Mouse (Mus musculus) spleen, postnatal 10 days (tissue): ENCODE results near the gene Lacc1.
A peak's percentile ranks its signal among the peaks of the same experiment; 100 is the strongest.
"Not testable (repeated sequence)": the region's sequence is repeated elsewhere in the genome, so short reads cannot be mapped to it uniquely, and the experiment has no call there.

Source experiments
- DNase-seq, 2 experiments: peaks; one replicate each; pipeline ENCODE4 v3.0.0; 2021 to 2022; ENCODE audit warnings: low spot score in 2 of 2

Gene Lacc1

DNA sequence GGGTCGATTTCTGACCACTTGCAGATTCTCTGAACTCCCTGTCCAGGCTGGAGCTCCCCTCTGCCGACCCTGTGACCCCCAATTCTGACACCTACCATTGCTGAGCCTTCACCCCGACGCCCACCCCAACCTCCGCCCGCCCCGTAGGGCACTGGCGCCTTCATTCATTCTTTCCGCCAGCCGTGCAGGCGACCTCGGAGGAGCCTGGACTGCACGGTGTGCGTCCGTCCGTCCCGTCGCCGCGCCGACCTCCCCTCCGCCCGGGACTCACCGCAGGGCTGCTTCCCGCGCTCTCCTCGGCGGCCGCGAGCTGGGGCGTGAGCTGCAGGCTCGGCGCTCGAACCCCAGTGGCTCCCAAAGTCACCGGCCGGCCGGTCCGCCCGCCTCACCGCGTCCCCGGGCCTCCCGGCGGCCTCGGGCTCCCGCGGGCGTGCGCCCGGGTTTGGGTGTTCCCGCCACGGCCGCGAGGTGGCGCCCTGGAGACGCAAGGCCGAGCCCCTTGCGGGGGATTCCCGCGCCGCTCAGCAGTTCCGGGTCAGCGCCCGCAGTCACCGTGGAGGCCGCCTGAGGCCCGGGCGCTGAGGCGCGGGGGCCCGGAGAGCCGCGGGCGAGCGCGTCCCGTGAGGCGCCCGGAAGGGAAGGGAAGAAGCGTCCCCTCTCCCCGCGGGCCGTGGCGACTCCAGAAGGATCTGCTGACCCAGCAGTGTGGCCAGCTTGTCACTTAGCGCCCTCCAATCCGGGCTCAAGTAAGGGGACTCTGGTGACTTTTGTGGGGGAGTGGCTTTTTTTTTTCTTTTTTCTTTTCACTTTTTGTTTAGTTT, at the start of gene Lacc1, which contains the start of gene Ccdc122:
Gene Lacc1, minus strand, starts transcription at position 679 of the 821 bp plus-strand sequence.
Gene Ccdc122, plus strand, starts transcription at position 547 of the 821 bp plus-strand sequence.
- DNase-seq = peak; percentile 78 to 87

DNA sequence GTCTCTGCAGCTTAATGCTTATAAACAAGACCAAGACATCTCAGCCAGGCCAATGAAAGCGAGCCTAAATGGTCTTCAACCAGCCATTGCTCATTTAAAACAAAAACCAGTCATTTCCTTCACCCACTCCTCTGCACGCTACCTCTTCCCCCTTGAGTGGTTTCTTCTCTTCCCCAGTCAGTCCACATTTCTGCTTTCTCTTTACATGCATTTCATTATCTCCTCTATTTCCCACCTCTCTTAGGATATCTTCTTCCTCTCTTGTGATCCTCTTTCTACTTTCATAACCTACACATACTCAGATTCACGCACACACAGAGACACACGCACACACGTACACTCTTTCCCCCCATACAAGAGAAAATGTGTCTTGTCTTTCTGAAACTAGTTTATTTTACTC, 44.5 kb upstream of the Lacc1 start:
- no peak for DNase-seq

DNA sequence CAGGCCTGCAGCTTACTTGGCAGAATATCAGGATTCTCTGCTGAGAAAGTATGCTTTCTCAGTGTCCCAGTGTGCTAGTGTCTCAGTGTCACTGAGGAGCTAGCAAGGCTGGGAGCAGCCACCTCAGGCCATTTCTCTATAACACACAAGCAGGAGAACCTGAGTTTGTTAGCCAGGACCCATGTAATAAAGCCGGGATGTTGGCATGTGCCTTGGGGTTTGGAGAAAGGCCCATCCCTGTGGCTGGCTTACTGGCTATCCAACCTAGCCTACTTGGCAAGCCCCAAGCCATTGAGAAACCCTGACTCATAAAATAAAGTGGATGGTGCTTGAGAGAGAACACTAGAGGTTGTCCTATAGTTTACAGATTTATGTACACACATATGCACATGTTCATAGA, 32.7 kb upstream of the Lacc1 start:
- no peak for DNase-seq

DNA sequence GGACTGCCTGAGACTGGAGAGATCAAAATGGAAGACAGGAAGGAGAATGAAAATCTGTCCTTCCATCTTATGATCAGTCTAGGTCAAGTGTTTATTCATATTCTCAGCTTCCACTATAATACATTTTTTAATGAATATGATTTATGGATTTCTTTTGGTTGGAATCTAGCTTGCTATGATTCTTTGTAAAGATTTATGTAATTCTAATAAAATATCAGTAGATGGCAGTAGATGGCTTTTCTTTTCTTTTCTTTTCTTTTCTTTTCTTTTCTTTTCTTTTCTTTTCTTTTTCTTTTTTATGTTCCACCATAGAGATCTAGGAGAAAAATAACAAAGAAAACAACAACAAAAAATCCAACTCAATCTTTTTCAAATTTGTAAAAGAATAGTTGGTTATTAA, 16.6 kb upstream of the Lacc1 start:
- no peak for DNase-seq

DNA sequence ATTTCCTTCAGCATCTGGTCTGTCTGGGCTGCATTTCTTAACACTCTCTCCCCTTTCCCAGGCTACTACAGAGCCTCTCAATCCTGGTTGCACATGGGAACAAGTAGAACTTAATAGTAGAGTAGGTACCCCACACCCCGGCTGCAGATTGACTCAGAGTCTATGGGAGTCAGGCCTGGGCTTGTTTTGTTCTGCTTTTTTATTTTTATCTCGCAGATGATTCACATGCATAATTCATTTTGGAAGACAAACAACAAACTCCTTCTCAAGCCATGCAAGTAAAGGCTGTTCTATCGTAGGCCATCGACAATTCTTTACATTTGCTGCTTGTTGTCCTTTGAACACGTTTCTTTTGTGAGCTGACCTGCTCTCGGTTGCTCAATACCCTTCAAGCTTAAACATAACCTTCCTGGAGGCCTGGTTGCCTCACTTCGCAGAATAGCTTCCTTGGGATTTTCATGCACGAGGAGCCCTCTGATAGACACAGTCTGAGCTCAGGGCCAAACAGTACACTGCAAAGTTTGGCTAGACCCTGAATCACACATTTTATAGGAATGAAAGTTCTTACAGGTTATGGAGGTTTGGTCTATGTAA, 1.2 kb upstream of the Lacc1 start:
- DNase-seq = no peak

DNA sequence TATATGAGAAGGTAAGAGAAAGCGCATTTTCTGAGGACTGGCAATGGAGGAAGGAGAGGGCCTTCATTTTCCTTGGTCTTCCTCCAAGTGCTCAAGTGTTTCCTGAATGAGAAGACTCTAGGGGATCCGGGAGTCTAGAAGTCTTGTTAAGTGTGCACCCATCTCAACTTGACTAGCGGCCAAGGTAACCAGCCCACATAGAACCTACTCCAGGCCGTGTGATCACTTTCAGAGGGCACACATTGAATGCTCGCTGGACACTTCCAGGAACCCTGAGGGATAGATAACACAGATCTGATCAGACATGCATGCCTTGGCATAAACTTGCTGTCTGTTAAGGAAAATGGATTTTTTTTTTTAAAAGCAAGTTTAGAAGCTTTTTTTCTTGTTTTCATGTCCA, 626 bp upstream of the Lacc1 start:
- DNase-seq = no peak

DNA sequence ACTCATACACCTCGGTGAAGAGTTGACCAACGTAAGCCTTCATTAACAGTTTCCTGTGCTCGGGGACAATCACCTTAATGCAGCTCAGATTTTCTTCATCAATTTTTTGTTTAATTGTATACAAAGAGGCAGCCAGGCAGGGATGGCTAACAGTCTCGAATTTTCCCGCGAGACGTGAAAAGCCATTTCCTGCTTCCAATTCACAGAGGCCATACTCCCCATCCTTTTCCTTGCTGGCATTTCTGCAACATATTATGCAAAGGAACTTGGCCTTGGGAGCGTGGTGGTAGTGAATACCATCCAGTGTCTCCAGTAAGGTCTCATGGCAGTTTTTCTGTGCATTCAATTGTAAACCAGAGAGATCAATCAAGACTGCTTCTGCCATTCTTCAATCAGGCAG, 1.7 kb downstream of the Lacc1 start:
- no peak for DNase-seq

DNA sequence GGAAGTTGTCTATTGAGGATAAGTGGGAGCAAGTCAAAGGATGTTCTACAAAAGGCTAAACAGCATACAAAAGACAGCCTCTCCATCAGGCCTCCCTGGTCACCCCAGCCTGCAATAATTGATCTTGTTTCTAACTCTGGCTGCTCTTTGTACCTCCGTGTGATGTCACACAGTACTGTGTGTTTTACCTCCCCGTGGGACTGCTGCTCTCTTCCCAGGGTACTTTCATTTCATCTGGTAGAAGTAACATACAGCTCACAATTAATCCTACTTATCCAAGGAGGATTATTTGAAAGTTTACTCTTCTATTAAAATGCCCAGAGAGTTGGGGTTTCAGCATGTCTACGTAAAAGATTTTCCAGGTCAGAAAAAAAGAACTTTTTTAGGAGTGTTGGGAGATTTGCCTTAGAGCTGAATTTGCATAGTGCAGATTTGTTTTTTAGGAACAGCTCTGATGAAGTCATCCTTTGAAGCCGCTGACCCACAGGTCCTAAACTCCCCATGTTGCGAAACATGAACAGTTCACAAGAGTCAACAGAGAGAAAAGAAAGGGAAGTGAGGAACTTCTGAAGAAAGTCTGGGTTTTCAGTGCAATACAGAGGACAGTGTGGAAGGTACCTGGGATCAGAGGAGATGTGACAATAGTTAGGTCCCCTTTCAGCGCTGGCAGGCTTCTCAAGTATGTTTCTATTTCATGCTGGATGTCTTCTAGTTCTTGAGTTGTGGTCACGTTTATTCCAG, 2.4 kb downstream of the Lacc1 start:
- DNase-seq = no peak

DNA sequence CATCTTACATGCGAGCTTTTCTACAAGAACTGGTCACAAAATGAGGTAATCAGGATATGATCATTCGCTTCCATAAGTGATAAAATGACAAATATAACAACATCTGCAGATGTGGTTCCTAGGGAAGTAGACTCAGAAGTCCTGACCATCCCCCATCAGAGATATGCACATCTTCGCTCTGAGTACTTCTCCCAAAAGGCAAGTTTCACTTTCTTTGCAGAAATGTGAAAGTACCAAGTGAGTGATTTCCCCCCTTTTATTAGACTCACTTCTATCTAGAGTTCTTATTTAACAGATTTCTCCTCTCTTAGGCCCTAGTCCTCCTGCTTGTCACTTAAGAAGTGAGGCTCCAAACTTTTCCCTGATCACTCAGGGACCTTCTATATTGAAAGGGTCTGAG, 3.3 kb downstream of the Lacc1 start:
- DNase-seq = no peak

DNA sequence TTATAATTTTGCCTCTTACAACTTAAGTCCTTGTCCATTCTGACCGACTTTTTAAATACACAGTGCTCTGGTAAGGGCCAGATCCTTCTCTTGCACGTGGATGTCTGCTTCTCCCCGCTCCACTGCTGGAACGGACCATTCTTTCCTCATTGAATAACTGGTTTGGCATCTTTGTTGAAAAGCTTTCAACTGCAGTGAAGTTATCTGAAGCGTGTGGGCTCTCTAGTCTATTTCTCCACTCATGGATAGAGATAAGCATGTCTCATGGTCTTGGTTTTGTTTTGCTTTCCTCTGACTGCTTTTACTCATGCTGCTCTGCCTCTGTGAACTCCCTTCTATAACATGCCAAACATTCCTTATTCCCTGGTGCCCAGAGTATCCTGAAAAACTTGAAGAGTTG, 4.3 kb downstream of the Lacc1 start:
- DNase-seq = no peak

DNA sequence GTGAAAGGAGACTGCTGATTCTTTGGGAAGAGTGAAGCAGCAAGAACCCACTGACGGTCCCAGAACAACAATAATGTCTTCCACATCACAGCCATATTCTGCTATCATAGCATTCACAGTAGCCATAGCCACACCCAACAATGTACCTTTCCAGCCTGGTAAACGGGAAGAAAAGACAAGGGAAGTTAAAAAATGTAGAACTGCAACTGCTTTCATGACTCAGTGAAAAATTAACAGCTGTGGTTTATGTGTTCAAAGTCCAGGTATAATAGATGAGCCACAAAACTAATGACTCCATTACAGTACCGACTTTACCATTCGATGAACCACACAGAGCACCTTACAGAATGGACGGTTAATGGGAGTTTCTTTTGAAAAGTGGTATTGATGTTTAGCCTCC, 5.9 kb downstream of the Lacc1 start:
- DNase-seq = no peak

DNA sequence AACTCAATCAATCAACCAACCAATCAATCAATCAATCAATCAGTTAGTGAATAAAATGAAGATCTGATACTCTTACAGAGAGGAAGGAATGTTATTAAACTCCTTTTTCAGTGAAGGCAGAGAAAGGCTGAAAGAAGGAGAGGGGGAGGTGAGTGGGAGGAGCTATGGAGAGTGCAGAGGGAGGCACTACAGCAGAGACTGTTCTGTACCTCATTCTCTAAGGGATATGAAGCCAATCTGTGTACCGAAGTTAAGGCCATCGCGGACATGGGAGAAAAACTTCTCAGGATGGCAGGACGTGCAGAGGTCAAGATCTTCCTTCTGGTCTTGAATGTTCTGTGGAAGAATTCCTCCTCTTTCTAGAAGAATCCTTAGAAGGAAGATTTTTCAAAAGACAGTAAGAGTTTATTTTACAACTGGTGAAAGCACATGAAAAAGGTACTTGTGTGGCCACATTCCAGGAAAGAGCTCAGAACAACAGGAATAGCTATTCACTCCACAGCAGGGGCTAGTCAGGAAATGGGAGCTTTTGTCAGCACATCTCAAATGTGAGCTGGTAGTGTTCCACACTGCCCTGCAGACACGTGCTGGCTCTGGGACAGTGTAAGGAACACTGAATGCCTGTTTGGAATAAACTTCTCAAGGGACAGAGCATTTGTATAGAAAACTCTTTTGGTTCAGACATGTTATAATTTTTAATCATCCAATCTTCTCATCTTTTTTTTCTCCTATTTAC, 7.2 kb downstream of the Lacc1 start:
- no peak for DNase-seq

DNA sequence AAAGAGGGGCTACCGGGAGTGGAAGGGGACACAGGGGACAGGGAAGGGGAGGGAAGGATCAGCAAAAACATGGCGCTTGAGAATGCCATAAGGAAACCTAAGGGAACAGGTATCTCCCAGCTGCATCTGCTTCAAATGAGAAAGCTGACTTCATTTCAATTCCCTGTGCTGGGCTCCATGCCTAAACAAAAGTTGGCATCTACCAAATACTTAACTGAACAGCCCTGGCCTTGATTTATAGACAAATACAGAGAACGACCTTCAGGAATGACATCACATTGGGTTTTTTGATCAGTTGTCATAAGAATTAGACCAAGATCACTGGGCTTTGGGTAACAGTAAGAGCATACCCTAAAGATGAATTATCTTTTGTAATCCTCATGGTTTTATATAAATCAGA, 12.2 kb downstream of the Lacc1 start:
- no peak for DNase-seq

DNA sequence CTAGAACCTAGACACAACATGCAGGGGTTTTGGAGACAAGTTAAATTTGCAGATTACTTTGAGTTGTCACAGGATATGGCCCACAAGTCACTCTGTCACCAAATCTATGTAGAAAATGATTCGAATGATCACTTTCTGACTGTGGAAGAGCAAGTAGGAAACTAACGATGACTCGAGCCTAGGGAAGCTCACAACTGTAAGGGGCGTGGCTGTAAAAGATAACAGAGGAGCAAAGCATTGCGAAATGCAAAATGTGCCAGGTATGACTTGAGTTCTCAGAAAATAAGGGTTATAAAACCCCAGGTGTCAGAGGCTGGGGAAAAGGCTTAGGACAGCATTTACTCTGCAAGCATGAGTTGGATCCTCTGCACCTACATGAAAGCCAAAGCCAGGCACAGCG, 19.5 kb downstream of the Lacc1 start:
- no peak for DNase-seq

DNA sequence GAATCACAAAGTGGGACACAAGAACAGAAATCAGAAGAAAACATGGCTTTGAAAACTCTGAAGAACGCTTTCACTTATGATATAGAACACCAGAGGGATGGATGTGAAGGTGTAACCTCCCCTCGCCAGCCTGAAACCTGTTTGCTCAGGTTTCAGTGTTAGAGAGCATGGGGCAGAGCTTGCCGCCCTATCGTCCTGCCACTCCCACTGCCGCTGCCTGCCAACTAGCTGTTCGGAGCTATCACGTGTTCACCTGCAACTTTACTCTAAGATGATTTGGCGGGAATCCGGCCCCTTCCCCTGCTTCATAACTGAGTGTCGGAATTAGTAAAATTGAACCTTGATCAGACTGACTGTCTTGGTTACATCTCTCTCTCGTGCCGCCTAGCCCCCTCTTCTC, 19.9 kb downstream of the Lacc1 start:
- DNase-seq = not testable (repeated sequence)

DNA sequence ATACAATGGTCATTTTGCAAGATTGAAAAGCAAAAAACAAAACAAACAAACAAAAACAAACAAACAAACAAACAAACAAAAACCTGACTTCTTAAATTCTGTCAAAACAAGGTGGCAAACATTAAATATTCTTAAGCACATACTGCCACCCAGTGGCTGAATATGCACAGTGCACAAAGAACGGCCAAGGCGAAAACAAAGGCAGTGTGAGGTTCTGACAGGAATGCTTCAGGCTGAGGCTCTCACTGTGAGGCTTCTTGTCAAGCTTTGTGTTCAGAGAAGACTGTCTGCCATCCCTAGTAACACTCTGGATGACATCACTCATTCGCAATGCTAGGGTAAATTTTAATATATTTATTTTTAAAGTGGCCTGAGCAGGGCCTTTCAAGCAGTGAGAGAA, 24.9 kb downstream of the Lacc1 start:
- DNase-seq = peak; percentile 20 to 64

DNA sequence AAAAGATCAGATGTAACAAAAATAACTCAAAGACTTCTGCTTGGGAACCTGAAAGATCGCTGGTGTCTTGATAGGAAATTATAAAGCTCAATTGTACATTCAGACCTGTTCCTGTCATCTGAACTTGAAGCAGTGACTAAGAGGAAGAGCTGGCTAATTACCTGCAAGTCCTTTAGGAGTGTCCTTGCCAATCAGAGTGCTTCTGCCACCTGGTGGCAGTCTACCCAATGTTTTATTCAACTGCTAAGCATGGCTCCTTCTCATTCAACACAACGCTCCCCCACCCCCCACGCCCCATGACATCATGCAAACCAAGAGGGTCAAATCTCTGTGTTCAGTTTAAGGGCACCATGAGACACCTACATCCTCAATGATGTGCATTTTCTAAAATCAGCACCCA, 28.5 kb downstream of the Lacc1 start:
- peak in 1 of 2 experiments; percentile 70 for DNase-seq

DNA sequence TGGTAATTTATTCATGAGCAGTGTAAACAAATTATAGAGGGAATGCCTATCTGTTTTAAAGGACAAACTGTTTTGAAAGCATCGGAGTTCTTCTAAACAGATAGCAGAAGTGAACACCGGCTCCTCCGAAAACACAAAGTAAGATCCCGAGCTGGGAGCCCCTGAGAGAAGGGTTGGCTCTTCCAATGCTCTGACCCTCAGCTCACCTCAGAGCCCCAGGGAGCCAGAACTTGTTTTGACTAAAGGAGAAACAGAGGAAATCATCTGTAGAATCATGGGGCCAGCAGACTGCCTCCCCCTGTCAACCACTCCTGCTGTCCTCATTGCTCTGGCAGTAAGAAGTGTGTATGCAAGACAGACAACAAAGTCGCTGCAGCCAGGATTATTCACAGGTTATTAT, 31.1 kb downstream of the Lacc1 start:
- no peak for DNase-seq

DNA sequence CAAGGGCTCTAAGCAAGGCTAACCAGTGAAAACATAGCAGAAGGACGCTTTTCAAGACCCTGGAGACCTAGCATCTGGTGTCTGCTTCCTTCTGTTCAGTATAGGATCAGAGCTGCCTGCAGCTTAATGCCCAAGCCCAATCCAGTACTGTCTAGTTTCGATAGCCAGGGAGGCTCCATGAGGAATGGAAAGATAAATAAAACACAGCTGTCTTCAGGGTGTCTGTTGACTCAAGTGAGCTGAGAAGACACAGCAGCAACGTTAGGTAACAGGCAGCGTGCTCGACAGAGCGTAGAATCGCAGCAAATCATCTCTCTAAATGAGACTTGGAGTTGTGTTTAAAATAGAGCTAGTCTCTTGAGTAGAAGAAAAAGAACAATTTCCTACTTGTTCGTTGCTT, 32.0 kb downstream of the Lacc1 start:
- no peak for DNase-seq

DNA sequence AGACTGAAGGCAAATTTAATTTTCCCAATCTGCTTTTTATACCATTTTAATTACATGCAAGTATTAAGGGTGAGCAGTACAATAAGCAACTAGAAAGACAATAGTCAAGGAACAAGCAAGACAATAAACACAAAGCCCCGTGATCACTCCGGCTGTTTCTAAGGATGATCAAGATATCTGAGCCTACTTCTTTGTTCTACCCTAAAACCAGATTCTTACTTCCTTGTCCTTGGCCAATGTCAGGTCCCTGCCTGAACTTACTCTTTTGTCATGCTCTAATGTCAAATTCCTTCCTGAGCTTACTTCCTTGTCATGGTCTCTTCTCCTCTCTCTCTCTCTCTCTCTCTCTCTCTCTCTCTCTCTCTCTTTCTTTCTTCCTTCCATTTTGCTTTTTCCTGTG, 46.4 kb downstream of the Lacc1 start:
- DNase-seq = not testable (repeated sequence)

DNA sequence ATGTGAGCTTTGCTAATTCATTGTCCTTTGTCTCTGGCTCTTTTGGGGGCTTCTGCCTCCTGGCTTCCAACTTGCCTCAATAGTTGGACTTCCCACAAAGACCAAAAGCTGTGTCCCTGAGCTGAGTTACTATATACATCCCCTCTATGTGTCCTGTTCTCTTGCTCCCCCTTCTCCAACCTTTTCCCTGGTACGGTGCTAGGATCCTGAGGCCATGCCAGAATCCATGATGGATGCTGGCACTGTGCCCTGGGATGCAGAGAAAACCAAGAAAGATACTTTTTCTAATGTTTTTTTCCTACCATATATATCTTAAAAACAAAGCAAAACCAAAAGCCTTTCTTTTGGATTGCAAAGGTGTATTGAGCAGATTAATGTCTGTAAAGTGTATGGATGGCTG, 54.9 kb downstream of the Lacc1 start:
- DNase-seq = no peak

DNA sequence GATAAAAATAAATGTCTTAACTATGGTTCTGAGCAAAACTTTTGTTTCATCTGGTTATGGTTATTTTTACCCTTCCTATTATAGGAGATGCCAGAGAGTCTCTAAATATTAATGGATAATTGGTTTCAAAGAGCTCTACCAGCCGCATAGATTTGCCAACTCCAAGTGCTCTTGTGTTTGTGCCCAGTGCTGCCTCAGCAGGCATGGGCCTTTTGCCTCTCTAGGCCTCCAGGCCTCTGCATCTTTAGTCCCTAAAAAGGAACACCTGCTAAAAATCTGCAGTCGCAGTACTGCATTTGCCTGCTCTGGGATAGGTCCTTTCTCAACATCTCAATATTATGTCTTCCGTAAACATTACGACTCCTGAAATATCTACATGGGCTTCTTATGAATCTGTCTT, 55.5 kb downstream of the Lacc1 start:
- DNase-seq = no peak
